Mouse (Mus musculus): ENCODE results near the gene Cdv3.

DNA sequence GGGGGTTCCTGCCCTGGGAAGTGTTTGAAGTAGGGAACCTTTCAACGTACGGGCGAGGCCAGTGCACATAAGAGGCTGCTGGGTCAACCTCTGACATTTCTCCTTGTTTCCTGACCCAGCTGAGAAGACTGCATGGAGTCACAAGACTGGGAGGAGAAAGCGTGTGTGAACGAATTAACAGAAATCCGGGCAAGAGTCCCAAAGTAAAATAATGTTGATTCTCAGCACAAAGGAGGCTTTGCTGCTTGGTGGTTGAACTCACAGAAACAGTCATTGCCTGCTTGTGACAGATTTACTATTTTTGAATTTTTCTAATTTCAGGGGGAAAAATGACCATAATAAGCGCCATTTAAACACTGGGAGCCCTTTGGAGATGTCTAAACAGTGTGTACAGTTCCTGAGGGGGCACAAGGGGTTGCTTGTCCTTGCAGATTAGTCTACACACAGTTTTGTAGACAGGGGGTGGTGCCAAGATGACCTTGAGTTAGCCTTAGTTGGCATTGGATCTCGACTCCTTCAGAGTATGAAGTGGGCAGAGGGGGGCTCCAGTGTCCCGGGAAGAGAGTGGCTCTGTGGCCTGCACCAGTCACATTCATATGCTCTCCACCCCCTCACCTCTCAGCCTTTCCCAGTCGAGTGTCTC, 21.5 kb upstream of the Cdv3 start:
- TF ChIP-seq POLR2A (IDR thresholded peaks at IDR 0.05; ENCODE audit: borderline replicate concordance, insufficient read depth, low read length) = no peak
- TF ChIP-seq CTCF (IDR thresholded peaks at IDR 0.05; ENCODE audit: borderline replicate concordance, insufficient read depth, low read depth, low read length) = no peak

All from cerebellum, adult 2 months (tissue).